Mouse (Mus musculus): ENCODE measurements around the gene Pou3f1.

The Pou3f1 gene

GRCm38 (mm10) chr4:124656518-124656853, at the start of gene Pou3f1:
Gene Pou3f1, plus strand, starts transcription at chr4:124656807.
- no peak for DNase-seq

GRCm38 (mm10) chr4:124607166-124607565, 49.4 kb upstream of the Pou3f1 start:
- DNase-seq: no peak

GRCm38 (mm10) chr4:124610066-124610465, 46.5 kb upstream of the Pou3f1 start:
- no peak for DNase-seq

- DNase-seq: no peak
Observed at GRCm38 (mm10) chr4:124610703-124611102, 45.9 kb upstream of the Pou3f1 start, which contains the start of gene 3100002H09Rik. Gene 3100002H09Rik, minus strand, starts transcription at chr4:124610803.

GRCm38 (mm10) chr4:124611768-124612167, 44.8 kb upstream of the Pou3f1 start:
- DNase-seq: no peak

GRCm38 (mm10) chr4:124614189-124614588, 42.4 kb upstream of the Pou3f1 start:
- no peak for DNase-seq

- no peak for DNase-seq
Observed at GRCm38 (mm10) chr4:124615406-124615960, 41.1 kb upstream of the Pou3f1 start.

GRCm38 (mm10) chr4:124615986-124616385, 40.6 kb upstream of the Pou3f1 start:
- no peak for DNase-seq

GRCm38 (mm10) chr4:124616636-124617035, 40.0 kb upstream of the Pou3f1 start:
- no peak for DNase-seq

GRCm38 (mm10) chr4:124618599-124618998, 38.0 kb upstream of the Pou3f1 start:
- no peak for DNase-seq

GRCm38 (mm10) chr4:124621406-124621805, 35.2 kb upstream of the Pou3f1 start:
- no peak for DNase-seq

- no peak for DNase-seq
Observed at GRCm38 (mm10) chr4:124622566-124622965, 34.0 kb upstream of the Pou3f1 start.

- DNase-seq: no peak
Observed at GRCm38 (mm10) chr4:124624111-124624581, 32.5 kb upstream of the Pou3f1 start.

GRCm38 (mm10) chr4:124626836-124627235, 29.8 kb upstream of the Pou3f1 start:
- DNase-seq: no peak

GRCm38 (mm10) chr4:124631456-124631855, 25.2 kb upstream of the Pou3f1 start:
- no peak for DNase-seq

GRCm38 (mm10) chr4:124632856-124633255, 23.8 kb upstream of the Pou3f1 start:
- no peak for DNase-seq

GRCm38 (mm10) chr4:124633281-124633680, 23.3 kb upstream of the Pou3f1 start:
- peak; percentile 19 for DNase-seq

- no peak for DNase-seq
Observed at GRCm38 (mm10) chr4:124639715-124640114, 16.9 kb upstream of the Pou3f1 start.

GRCm38 (mm10) chr4:124643859-124644258, 12.7 kb upstream of the Pou3f1 start:
- DNase-seq: no peak

- DNase-seq: peak; percentile 9
Observed at GRCm38 (mm10) chr4:124644974-124645433, 11.6 kb upstream of the Pou3f1 start.

- DNase-seq: peak; percentile 6
Observed at GRCm38 (mm10) chr4:124646591-124646990, 10.0 kb upstream of the Pou3f1 start.

- DNase-seq: no peak
Observed at GRCm38 (mm10) chr4:124647909-124648308, 8.7 kb upstream of the Pou3f1 start.

GRCm38 (mm10) chr4:124652886-124653285, 3.7 kb upstream of the Pou3f1 start:
- DNase-seq: peak; percentile 45

GRCm38 (mm10) chr4:124656854-124657650, 445 bp downstream of the Pou3f1 start:
- DNase-seq: peak; percentile 68

Data from kidney, adult 18-20 months (tissue).